Mouse (Mus musculus): Measurements from ENCODE around the gene Urad. TPM values are rescaled to one million over a fixed set of nuclear protein-coding genes. Genes with fewer than 3 reads are reported as not detected.

Gene Urad
- polyA plus RNA-seq, 1 experiment from 2014 or later = not detected

- Histone ChIP-seq H3K9me3 (ENCODE audit: control insufficient read depth, low read length) (no peaks in the 10 kb centered on the region), H3K9ac (ENCODE audit: low read depth, low read length) (no peak overlapping the region), H3K4me3 (ENCODE audit: low read length) (no peak overlapping the region), H3K27ac (ENCODE audit: low read depth, low read length) (no peak overlapping the region), H3K27me3 (replicated peaks; ENCODE audit: control insufficient read depth, insufficient read depth, low read length) (peaks cover 63% of the 10 kb centered on the region), H3K4me1 (ENCODE audit: control insufficient read depth, insufficient read depth, low read depth, low read length) (no peaks in the 10 kb centered on the region), H3K4me2 (ENCODE audit: low read length) (no peak overlapping the region), H3K36me3 (ENCODE audit: control insufficient read depth, insufficient read depth, low read length) (no peaks in the 10 kb centered on the region)
- 13% methylated on average over 6 of the region's 6 CpGs for WGBS
- ATAC-seq = no peak
These were observed 54.8 kb downstream of the Urad start for GRCm38 (mm10) chr5:147267434-147267833.

Small RNA genes within 50 kb of the gene (microRNA-seq; reads per million reads assigned to microRNA genes)
- gene Mir7k = not detected

Other genes with a start within 250 kb of the Urad start
- 4.5 and 6.2 TPM in 2 replicates for gene Lnx2, start 245.9 kb downstream of the Urad start, polyA plus RNA-seq (2015; fragmentation: Nextera tagmentation; extraction: Ambion mirVana)
- 96.0 and 105 TPM in 2 replicates for gene Polr1d, start 245.4 kb downstream of the Urad start, polyA plus RNA-seq (2015; fragmentation: Nextera tagmentation; extraction: Ambion mirVana)
- gene Gsx1, start 133.7 kb downstream of the Urad start, polyA plus RNA-seq (2015; fragmentation: Nextera tagmentation; extraction: Ambion mirVana) = 3.2 and 3.5 TPM in 2 replicates
- gene Pdx1, start 52.5 kb downstream of the Urad start, polyA plus RNA-seq (2015; fragmentation: Nextera tagmentation; extraction: Ambion mirVana) = not detected in 2 replicates
- not detected in 2 replicates for gene Cdx2, start 15.2 kb downstream of the Urad start, polyA plus RNA-seq (2015; fragmentation: Nextera tagmentation; extraction: Ambion mirVana)
- 1.8 and 2.3 TPM in 2 replicates for gene Flt3, start 78.0 kb upstream of the Urad start, polyA plus RNA-seq (2015; fragmentation: Nextera tagmentation; extraction: Ambion mirVana)
- 36.4 and 52.7 TPM in 2 replicates for gene Pan3, start 107.7 kb upstream of the Urad start, polyA plus RNA-seq (2015; fragmentation: Nextera tagmentation; extraction: Ambion mirVana)